Mouse (Mus musculus) embryo, embryonic 10.5 days (tissue): ENCODE measurements around the gene March4.

Source experiments
- DNase-seq: peaks from one replicate; pipeline ENCODE4 v3.0.0-alpha.2; 2015; ENCODE audit warnings: low spot score

The March4 gene

DNA sequence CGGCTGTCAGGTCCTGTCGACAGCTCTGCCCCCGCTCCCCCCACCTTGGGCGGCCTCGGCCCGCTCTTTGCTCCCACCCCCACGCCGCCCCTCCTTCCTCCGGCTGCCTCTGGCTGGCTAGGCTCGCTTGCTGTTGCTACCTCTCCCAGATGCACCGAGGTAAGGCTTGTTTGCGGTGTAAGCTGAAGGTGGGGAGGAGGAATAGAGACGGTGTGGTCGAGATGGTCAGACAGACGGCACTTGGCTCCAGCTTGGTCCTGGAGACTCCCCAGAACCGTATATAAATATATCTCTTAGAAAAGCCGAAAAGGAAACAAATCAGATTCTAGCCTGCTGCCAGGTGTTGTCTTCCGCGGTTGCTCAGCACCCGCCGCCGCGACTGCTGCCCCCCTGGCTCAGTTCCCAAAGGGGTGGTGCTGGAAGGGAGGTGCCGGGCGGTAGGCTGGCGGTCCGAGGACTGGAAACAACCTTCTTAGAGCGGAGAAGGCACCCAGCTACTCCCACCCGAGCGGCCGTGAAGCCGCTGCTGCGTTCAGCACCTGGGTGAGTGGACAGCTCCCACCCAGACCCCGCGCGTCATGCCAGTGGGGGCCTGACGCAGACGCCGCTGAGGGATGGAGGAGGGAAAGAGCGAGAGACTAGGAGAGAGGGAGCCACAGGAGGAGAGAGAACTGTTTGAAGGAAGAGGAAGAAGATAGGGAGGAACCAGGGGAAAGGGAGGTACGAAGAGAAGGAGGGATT is at the start of gene March4:
March4 (minus strand) TSS at position 320 of the 741 bp plus-strand sequence.
- DNase-seq = peak; percentile 80

DNA sequence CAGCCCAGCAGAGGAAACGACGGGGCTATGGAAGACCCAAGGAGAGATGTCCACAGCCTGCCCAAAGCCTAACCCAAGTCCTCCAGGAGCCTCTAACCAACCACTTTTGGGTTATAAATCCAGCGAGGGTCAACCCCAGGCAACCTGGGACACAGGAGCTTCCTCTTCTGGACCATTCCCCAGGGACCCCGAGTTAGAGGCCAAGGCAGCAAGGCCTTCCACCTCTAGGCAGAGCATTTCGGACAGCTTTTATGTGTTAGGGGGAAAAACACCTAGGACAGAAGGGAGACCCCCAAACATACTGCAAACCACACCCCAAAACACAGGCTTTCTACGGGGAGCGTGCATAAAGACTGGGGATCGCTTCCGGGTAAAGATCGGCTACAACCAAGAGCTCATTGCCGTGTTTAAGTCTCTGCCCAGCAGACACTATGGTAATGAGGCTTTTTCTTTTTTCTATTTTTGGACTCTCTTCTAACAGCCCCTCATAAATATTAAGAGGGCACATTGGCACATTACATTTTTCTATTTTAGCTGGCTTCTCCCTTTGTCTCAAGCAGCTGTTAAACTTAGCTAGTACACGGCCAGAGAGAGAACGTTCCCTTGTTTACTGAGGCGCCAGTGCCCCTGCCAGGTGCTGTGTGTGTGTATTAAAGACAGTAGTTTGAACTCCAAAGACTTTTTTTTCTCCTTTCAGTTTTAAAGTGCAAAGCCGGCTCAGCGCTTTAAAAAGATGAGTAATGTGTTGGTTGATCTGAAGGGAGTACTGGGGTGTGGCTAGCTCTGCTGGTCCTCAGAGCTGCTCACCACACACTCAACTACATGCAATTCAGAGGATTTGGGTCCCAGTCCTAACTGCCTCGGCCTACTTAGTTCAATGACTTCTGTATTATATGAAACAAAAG is 49.5 kb upstream of the March4 start:
- DNase-seq = no peak

DNA sequence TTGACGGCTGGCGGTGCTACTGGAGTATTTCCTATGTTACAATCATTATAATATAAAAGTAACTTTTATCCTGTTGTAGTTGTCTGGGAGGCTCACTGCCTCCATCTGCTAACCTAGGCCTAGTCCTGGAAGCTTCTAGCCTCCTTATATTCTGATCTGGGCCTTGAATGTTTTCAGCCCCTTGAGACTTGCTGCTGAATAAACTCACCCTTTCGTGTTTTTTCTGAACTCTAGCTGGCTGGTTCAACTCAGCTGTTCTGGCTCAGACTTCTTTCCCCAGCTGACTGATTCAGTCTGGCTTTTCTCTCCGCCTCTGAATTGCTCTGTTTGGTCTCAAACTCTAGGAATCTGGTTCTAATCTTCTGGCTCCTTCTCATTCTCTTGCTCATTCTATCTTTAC is 47.2 kb upstream of the March4 start:
- DNase-seq = no peak

DNA sequence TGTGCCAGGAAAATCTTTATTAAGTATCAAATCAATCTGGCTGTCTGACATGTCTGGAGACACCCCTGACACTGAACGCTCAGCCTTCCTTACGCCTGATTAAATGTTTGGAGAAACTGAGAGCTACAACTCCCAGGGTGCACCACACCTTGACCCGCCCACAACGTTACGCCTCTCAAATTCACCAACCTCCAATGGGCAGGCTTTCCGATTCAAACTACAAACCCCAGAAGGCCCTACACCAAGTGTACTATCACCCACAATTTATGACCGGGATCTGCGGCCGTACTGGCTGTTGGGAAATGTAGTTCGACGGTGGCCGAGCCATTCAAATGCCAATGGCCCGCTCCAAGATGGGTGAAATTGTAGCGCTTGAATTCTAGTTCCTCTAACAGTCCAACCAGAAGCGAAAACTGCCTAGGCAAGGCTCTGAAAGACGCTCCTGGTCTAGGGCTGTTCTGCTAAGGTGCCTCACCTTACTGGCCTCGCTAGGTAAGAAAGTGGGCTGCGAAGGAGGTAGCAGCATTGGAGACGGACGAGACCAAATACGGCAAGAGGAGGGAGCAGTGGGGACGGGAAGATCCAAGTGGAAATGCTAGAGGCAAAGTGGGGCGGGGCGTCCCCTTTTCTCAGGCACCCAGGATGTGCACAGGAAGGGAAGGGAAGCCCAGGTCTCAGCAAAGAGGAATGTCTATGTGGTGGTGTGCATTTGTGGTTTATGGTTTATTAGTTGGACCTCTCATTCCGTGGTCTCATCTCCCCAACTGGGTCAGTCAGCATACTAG is 46.4 kb upstream of the March4 start, which contains the start of gene Smarcal1:
Smarcal1 (plus strand) TSS at position 305 of the 785 bp plus-strand sequence.
- peak; percentile 98 for DNase-seq

DNA sequence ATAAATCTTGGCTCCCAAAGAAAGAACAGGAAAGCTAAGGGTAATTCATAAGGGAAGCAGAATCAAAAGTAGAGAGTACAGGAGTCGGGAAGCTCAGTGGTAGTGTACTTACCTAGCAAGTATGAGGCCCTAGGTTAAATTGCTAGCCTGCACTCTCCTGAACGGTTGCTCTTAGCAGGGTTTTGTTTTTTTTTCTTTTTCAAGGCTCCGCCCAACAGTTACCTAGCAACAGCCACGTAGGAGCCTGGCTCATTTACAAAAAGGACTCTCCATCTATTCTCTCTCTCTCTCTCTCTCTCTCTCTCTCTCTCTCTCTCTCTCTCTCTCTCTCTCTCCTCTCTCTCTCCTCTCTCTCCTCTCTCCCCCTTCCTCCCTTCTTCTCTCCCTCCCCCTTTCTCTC is 42.1 kb upstream of the March4 start:
- peak; percentile 78 for DNase-seq

DNA sequence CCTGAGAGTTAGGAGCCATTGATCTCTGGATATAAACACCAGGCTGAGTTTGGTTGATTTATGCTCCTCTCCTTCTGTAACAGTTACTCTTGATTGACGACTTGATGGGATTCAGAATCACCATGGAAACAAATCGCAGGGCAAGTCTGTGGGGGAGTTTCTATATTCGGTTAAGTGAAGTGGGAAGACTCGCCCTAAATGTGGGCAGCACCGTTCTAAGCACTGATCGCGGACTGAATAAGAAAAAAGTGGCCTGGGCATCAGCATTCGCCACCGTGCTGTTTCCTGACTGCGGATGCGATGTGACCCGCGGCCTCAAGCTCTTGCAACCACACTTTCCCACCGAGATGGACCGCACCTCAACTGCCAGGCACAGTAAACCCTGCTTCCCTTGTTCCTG is 41.6 kb upstream of the March4 start:
- DNase-seq = peak; percentile 21

DNA sequence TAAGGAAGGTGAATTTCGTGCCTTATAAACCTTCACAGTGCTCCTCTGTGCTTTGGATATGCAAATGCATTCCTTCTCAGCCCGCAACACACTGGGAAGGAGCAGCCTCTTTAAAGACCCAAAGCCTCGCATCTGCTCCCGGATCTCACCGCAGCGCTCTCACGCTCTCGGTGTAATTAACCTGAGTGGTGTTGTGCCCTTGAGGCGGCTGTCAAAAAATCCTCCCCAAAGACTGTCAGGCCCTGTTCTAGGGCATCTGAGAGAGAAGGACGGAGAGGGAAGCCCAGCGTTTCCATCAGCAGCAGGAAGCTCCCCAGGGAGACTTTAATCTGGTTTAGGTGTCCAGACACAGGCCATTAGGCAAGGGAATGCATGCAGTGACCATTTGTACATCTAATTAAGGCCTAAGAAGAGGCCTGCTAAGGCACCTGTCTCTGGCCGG is 40.8 kb upstream of the March4 start:
- DNase-seq = peak; percentile 57

DNA sequence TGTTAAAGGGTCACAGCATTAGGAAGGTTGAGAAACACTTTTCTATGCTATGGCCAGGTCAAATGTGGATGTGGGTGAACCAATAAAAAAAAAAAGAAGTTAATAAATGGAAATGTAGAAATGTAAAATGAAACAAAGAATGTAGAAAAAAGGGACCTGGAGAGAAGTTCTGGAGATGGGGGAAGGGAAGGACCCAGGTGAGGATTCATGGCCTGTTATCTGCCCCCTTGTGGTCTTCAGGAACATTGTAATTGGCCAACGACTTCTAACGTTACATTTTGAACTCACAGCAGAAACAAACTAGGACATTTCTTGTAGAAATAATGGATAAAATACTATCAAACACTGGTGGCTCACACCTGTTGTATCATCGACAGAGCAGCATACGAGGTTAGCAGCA is 38.4 kb upstream of the March4 start:
- peak; percentile 49 for DNase-seq

DNA sequence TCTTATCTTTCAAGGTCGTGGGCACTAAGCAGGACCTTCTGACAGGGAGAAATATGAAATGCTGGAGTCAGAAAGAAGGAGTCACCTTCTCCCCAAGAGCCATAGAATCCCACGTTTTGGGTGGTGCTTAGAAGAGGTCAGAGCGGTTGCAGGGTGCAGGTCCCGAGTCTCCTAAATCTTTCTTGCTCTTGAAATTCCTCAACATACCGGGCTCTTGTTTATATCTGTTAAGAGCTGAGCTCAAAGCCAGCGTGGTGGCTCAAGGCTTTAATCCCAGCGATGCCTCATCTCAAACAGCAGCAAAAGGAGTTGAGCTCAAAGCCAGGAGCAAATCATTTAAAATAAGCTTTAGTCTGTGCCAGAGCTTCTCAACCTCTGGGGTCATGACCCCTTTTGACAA is 37.9 kb upstream of the March4 start:
- DNase-seq = no peak

DNA sequence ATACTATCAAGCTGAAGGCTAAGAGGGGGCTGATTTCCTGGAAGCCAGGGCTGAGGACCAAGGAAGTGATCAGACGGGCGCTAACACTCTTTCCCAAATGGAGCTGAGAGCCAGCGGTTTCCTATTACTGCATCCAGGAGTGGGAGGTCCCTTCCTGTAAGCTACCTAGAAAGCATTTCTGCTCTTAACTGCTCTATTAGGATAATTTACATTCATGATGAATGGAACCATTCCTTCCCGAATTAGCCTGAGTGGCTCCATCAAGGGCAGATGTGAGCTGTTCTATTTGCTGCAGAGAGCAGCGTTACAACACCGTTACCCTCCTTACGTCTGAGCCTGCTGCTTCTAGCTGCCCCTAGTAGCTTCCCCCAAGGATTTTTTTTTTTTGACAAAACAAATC is 37.3 kb upstream of the March4 start:
- no peak for DNase-seq

DNA sequence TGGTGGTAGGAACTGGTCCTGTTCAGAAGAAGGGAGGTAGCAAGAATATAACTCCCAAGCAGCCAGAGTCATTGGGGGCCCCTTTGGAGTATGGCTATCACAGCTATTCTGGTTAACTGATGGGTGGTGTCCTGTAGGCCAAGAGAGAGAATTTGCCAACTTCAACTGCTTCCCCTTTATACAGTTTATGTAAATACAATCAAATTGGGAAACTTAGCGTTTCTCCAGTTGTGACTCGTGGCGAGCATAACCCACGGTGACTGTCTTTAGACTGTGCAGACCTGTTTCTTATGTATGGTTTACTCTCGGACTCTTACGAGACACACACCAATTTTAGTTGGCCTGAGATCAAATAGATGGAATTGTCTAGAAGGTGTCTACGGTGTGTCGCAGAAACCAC is 32.0 kb upstream of the March4 start:
- no peak for DNase-seq

DNA sequence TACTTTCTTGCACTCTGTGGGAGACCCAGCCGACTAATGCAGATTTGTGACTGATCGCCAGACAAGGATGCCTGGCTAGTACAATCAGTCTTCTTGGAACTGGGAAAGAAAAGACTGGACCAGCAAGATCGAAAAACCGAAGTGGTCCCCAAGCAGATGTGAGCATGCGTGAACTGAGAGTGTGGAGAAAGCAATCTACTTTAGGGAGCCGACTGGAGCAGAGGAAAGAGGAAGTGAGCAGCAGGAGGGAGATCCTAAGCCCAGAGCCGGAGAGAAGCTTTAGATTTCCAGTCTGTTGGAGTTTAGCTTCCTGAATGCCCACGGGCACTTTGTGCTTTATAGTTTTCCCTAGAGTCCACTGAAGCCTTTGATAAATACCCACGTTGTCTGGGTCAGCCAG is 30.3 kb upstream of the March4 start:
- DNase-seq = peak; percentile 27

DNA sequence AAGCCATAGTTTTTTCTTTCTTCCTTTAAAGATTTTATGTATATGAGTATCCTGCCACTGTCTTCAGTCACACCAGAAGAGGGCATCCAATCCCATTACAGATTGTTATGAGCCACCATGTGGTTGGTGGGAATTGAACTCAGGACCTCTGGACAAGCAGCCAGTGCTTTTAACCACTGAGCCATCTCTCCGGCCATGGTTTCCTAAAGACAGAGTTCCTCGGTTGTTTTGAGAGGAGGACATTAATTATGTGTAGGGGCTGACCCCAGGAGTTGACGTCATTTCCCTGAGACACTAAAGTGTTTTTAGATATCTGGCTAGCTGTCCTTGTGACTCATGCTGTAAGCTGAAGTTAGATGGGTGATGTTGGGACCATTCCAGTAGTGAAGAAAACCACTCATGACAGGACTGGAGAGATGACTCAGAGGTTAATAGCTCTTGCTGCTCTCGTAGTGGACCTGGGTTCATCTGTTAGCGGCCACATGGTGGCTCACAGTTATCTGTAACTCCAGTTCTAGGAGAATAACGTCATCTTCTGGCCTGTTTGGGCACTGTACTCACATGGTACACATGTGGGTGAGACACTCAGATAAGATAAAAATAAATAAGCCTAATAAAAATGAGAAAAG is 27.7 kb upstream of the March4 start:
- no peak for DNase-seq

DNA sequence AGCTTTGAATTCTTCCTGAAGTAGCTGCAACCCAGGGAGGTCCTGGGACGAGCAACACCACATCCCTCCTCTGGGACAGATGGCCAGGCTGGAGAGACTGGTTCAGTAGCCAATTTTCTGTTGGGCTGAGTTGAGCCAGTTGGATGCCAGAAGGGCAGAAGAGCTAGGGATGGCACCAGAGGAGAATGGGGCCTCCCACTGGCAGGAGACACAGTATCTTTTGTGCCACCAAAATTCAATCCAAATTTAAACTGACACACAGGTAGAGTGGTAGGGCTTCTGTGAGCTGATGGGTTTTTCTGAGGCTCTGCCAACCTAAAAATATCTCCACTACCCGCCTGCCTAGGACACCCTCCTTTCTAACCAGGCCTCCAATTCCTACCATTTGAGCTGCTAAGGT is 21.9 kb upstream of the March4 start:
- DNase-seq = no peak

DNA sequence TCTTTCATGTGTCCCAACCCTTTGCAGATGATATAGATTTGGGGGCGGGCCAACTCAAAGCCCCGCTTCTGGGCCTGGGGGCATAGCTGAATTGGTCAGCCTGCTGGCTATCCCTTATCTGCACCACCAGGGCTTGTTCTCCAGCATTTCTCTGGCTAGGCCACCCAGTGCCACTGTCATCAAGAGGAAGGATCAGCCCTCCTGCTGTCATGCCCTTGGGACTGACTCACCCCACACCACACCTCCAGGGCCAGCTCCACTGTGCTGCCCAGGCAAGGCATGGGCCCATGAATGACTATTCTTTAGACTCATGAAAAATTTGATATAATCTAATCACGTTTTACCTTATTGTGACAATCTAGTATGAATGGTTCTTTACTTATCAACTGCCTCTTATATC is 19.7 kb upstream of the March4 start:
- no peak for DNase-seq

DNA sequence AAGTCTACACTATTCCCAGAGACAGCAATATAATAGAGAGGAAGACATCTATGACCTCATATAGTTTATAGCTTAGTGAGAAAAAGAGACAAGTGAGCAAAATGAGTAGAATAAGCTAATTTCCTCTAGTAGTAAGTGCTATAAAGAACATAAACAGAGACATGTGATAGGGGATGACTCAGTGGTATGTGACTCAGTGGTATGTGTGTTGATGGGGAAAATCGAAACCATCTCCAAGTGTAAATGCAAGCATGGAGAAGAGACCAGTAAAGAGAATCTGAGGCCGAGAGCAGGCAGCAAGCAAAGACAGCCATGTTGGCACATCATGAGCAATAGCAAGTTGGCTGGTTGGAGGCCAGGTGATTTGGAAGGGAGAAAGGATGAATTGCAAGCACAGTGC is 13.6 kb upstream of the March4 start:
- no peak for DNase-seq

DNA sequence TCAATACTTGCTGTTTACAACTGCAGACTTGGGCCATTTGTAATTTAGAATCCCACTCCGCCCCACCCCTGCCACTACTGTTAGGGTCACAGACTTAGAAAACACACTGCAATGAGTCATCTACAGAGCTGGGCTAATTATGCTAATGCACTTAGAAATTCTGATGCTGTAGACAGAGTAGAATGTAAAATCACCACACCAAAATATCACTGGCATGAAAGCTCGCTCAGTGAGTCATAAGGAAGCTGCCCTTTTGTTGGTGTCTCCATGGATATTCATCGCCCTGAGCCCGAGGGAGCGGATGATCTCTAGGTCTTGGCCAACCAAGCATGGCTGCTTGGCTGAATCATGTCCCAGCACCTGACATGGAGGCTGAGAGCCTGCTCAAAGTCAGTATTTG is 1.5 kb upstream of the March4 start:
- DNase-seq = no peak

DNA sequence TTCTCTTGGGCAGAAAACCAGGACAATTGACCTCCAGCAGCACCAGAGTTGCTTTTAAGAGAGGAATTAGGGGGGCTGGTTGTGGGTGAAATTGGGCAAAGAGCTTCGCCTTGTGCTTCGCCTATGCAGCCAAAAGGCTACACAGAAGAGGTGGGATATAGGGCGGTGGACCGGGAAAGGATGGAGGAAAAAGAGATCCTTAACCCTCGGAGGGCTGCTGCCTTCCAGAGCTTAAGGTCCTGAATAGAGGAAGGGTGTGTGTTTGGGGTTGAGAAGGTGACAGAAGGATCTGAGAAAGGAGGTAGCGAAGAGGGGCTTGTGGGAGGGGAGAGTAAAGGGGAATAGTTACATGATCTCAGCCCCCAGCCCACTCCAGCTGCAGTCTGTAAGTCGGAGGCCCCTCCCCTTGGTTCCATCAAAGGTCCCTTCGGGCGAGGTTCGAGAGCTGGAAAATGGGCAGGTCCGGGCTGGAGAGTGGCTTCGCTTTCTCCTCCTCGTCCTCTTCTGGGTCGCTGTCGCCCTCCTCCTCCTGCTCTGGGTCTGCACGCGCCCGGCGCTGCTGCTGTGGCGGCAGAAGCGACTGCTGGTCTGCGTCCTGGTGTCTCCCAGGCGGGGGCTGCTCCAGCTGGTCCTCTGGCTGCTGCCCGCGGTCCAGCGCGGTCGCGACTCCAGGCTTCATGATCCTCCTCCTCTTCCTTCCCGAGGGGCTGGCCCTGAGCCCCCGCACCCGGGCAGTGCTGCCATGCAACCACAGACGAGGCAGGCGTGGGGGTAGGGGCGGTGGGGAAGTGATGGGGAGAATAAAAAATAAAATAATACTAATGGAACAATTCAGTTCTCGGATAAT is 782 bp downstream of the March4 start:
- peak; percentile 49 for DNase-seq

DNA sequence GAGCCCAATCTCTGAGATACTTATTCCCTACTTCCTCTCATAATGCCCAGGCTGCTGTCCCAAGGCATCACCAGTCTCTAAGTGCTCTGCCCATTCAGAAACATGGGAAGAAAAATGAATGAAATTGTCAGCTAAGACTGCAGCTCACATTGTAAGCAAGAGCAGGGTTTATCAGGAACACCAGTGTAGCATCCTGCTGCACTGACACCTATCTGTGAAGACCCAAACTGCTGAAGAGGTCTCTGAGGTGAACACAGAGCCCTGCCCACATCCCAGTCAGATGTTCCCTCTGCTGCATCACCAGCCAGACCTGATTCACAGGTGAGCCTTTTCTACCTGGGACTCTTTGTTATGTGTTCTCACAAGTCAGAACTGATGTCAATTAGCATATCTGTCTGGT is 3.3 kb downstream of the March4 start:
- DNase-seq = no peak

DNA sequence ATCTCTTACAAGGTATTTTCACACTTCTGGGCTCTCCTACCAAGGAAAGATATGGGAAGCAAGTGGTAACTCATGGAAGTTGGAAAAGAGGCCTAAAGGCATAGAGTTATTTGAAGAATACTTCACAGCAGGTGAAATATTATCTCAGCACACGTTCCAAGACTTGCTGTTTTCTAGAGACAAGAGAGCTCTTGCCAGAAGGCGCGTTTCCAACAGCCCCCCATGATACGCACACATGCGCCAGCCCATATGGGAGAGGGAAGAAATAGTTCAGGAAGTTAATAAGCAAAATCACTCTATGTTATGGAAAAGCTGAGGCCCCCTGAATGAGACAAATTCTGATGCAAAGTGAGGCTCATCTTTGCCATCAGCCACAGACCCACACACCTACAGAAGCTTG is 3.8 kb downstream of the March4 start:
- no peak for DNase-seq
